Mouse (Mus musculus) liver, postnatal 0 days (tissue): ENCODE measurements around the gene Ncf2. TPM values are rescaled to one million over a fixed set of nuclear protein-coding genes. Genes with fewer than 3 reads are reported as not detected.
A peak's percentile ranks its signal among the peaks of the same experiment; 100 is the strongest.

Source experiments
- ATAC-seq: fragments of 200-750 bp; cut with Nextera tagmentation; 2 replicates; pipeline ENCODE4 v1.8.0; 2017; ENCODE audit warnings: mild to moderate bottlenecking, moderate library complexity
- DNase-seq: peaks from one replicate; pipeline ENCODE4 v3.0.0-alpha.2; 2016
- H3K27ac ChIP-seq: fragments of 300-500 bp; sonication (generic); 2 replicates; pipeline ENCODE4 v1.5.1; 2014; ENCODE audit warnings: antibody characterized with exemption, moderate library complexity, mild to moderate bottlenecking, low read depth
- H3K27me3 ChIP-seq: fragments of 300-500 bp; sonication (generic); 2 replicates; pipeline ENCODE4 v1.6.1; 2014; ENCODE audit warnings: low read length, control low read depth, mixed read lengths; ENCODE audit not compliant: insufficient read depth
- H3K36me3 ChIP-seq: fragments of 300-500 bp; sonication (generic); replicated peaks from 2 replicates; pipeline ENCODE4 v1.6.1; 2014; ENCODE audit warnings: mild to moderate bottlenecking, control low read depth, low read length, moderate library complexity, mixed read lengths; ENCODE audit not compliant: insufficient read depth
- H3K4me1 ChIP-seq: fragments of 300-500 bp; sonication (generic); 2 replicates; pipeline ENCODE4 v1.6.1; 2014; ENCODE audit warnings: antibody characterized with exemption, mild to moderate bottlenecking, control low read depth; ENCODE audit not compliant: insufficient read depth
- H3K4me2 ChIP-seq: fragments of 300-500 bp; sonication (generic); 2 replicates; pipeline ENCODE4 v1.6.1; 2014; ENCODE audit warnings: low read depth, mild to moderate bottlenecking, low read length, moderate library complexity, mixed read lengths
- H3K4me3 ChIP-seq: fragments of 300-500 bp; sonication (generic); 2 replicates; pipeline ENCODE4 v1.5.1; 2014; ENCODE audit warnings: low read depth, low read length
- H3K9ac ChIP-seq: fragments of 300-500 bp; sonication (generic); replicated peaks from 2 replicates; pipeline ENCODE4 v1.6.1; 2014; ENCODE audit warnings: mild to moderate bottlenecking, moderate library complexity
- H3K9me3 ChIP-seq: fragments of 300-500 bp; sonication (generic); 2 replicates; pipeline ENCODE4 v1.6.1; 2016; ENCODE audit warnings: mild to moderate bottlenecking, control low read depth, low read length, mixed read lengths
- CTCF ChIP-seq: sonication (generic); IDR thresholded peaks from 2 replicates; pipeline ENCODE4 v1.5.1; 2016; ENCODE audit warnings: antibody characterized with exemption, low read depth
- EP300 ChIP-seq: IDR thresholded peaks from 2 replicates; pipeline ENCODE4 v1.6.1; 2016; ENCODE audit warnings: antibody characterized with exemption, low read depth, mild to moderate bottlenecking
- WGBS: fragments of 180-500 bp; shearing (Covaris S2); extraction: QIAGEN DNeasy Blood & Tissue Kit; methylation state at CpG from one replicate; pipeline ENCODE4 v1.1.7; 2014; ENCODE audit not compliant: insufficient replicate concordance; 5-methylcytosine and 5-hydroxymethylcytosine counted together
- polyA plus RNA-seq: library from polyadenylated mRNA; unstranded; fragments of >200 nt; fragmentation: Nextera tagmentation; extraction: Ambion mirVana; gene quantifications from 2 replicates; pipeline ENCODE4 v1.2.1, GENCODE M21; 2015

The Ncf2 gene
- polyA plus RNA-seq, 1 experiment from 2014 or later: 13.8 TPM

- no peak overlapping the region; the same call in none of the 2 replicates for H3K27ac ChIP-seq
- DNase-seq: peak; percentile 52
- H3K4me1 ChIP-seq: peaks cover 4% of the 10 kb centered on the region
- peak; percentile 45; the same call in 1 of the 2 replicates for ATAC-seq
- no peaks in the 10 kb centered on the region for H3K27me3 ChIP-seq
- 0 out of 2 replicates have a peak overlapping the region, but pooled peaks have one; percentile 1 for H3K4me2 ChIP-seq
- H3K9ac ChIP-seq: no peak overlapping the region
- no peak for TF ChIP-seq EP300
- TF ChIP-seq CTCF: no peak
- no peaks in the 10 kb centered on the region for H3K9me3 ChIP-seq
- H3K36me3 ChIP-seq: peaks cover 2% of the 10 kb centered on the region; the same call in 1 of the 2 replicates
- WGBS: 58% methylated on average over 12 of the region's 12 CpGs
- H3K4me3 ChIP-seq: no peak overlapping the region
These were observed 17.2 kb downstream of the Ncf2 start for GRCm38 (mm10) chr1:152817027-152817769.

DNA sequence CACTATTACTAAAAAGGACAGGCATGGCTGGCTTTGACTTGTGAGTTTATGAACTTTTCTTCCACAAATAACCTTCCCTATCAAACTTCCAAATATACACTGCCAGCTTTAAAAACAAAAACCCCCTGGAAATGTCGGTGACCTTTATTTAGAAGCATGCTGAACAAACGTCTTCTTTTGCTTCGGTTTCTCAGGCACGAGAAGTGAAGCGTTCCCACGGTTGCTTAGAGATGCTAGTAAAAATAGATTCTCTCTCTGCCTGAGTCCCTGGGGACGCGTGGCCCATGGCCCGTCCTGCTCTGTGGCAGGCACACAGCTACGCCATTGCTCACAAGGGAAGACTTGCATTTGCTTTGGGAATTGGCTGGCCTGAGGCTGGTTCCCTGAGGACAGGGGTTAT, 17.8 kb downstream of the Ncf2 start:
- Histone ChIP-seq H3K27ac (peak overlapping the region; percentile 5; the same call in 1 of the 2 replicates), H3K9ac (no peak overlapping the region), H3K27me3 (no peaks in the 10 kb centered on the region), H3K36me3 (peaks cover 3% of the 10 kb centered on the region; the same call in 1 of the 2 replicates), H3K4me2 (0 out of 2 replicates have a peak overlapping the region, but pooled peaks have one; percentile 1), H3K9me3 (no peaks in the 10 kb centered on the region), H3K4me3 (no peak overlapping the region), H3K4me1 (peaks cover 4% of the 10 kb centered on the region)
- ATAC-seq (0 out of 2 replicates have a peak, but pooled peaks have one; percentile 14), DNase-seq (no peak)
- TF ChIP-seq CTCF (no peak), EP300 (no peak)
- WGBS: 53% methylated on average over 10 of the region's 10 CpGs

DNA sequence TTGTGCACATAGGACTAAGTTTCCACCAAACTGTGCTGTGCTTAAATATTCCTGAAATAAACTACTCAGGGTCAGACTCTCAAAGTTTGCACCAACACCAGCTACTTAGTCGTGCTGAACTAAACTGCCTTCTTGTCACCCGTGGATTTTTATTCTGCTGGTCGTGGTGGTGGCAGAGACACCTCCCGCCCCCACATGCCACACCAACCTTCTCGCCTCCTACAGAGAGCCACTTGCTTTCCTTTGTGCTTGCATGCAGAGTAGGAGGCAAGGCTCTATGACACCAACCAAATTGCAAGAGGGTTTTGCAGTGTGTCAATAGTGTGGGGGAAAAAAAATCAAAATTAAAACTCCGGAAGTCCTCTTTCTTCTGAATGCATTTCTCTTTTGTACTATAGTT, 19.6 kb downstream of the Ncf2 start:
- H3K36me3 ChIP-seq: peaks cover 5% of the 10 kb centered on the region; the same call in 1 of the 2 replicates
- WGBS: 78% methylated on average over 6 of the region's 6 CpGs
- H3K4me1 ChIP-seq: peaks cover 4% of the 10 kb centered on the region
- TF ChIP-seq EP300 (no peak), CTCF (no peak)
- no peak overlapping the region for H3K9ac ChIP-seq
- no peak overlapping the region for H3K27ac ChIP-seq
- no peaks in the 10 kb centered on the region for H3K9me3 ChIP-seq
- no peak overlapping the region for H3K4me3 ChIP-seq
- no peak for ATAC-seq
- no peaks in the 10 kb centered on the region for H3K27me3 ChIP-seq
- no peak overlapping the region for H3K4me2 ChIP-seq
- DNase-seq: no peak

GRCm38 (mm10) chr1:152820911-152821695, 21.1 kb downstream of the Ncf2 start:
- WGBS: 69% methylated on average over 7 of the region's 7 CpGs
- Histone ChIP-seq H3K4me1 (peaks cover 4% of the 10 kb centered on the region), H3K36me3 (peaks cover 5% of the 10 kb centered on the region; the same call in 1 of the 2 replicates)

DNA sequence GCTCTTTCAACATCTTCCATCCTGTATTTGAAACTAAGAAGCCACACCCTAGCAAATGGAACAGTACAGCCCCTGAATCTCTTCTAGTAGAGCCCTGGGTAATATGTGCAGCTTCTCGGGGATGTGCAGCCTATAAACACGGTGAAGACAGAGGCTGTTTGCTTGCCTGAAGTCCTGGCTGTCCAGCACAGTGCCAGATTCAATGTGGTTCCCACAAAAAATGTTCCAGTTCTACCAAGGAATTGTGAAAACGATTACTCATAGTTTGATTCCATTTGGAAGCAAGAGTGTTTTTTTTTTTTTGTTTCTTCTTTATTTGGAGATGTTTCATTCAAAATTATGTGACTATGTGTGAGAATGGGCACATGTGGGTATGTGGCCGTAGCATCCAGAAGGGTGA, 21.8 kb downstream of the Ncf2 start:
- TF ChIP-seq EP300 (no peak), CTCF (no peak)
- peaks cover 8% of the 10 kb centered on the region; the same call in 1 of the 2 replicates for H3K36me3 ChIP-seq
- no peak for DNase-seq
- H3K9ac ChIP-seq: no peak overlapping the region
- H3K4me1 ChIP-seq: peaks cover 4% of the 10 kb centered on the region
- H3K9me3 ChIP-seq: no peaks in the 10 kb centered on the region
- no peak overlapping the region for H3K4me3 ChIP-seq
- H3K27ac ChIP-seq: no peak overlapping the region
- no peak for ATAC-seq
- H3K27me3 ChIP-seq: no peaks in the 10 kb centered on the region
- 75% methylated on average over 4 of the region's 4 CpGs for WGBS
- H3K4me2 ChIP-seq: no peak overlapping the region

More at GRCm38 (mm10) chr1:152820911-152821695, 21.1 kb downstream of the Ncf2 start:
- TF ChIP-seq EP300: no peak
- Histone ChIP-seq H3K27ac (no peak overlapping the region), H3K9ac (no peak overlapping the region), H3K27me3 (no peaks in the 10 kb centered on the region), H3K4me3 (no peak overlapping the region), H3K9me3 (no peaks in the 10 kb centered on the region), H3K4me2 (no peak overlapping the region)
- DNase-seq: no peak
- no peak for ATAC-seq

DNA sequence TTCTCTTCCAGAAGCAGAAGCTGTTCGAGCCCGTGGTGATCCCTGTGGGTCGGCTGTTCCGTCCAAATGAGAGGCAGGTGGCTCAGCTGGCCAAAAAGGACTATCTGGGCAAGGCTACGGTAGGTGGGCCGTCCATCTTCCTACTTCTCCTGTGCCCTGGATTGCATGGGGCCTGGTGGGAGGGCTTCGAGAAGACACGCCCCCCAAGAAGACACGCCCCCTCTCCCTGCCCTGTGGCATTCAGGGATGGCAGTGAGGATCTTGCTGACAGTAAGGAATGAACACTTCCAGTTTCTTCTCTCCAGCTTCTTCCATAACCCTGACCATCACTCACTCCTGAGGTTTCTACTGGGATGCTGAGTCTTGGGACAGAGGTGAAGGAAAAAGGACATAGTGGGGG, 24.2 kb downstream of the Ncf2 start:
- Histone ChIP-seq H3K27me3 (no peaks in the 10 kb centered on the region), H3K36me3 (peaks cover 8% of the 10 kb centered on the region; the same call in 1 of the 2 replicates), H3K9me3 (no peaks in the 10 kb centered on the region), H3K4me3 (no peak overlapping the region), H3K27ac (no peak overlapping the region), H3K4me2 (no peak overlapping the region), H3K4me1 (no peaks in the 10 kb centered on the region), H3K9ac (no peak overlapping the region)
- TF ChIP-seq EP300: no peak
- TF ChIP-seq CTCF: no peak
- ATAC-seq (no peak), DNase-seq (no peak)
- 66% methylated on average over 9 of the region's 9 CpGs for WGBS
